Mouse (Mus musculus) CD4-positive, CD25-positive, alpha-beta regulatory T cell, adult 4 months (primary cell): ENCODE measurements around the gene Scube2. TPM values are rescaled to one million over a fixed set of nuclear protein-coding genes. Genes with fewer than 3 reads are reported as not detected.

Experiments
- ATAC-seq: one replicate; pipeline ENCODE4 v1.8.0; 2017
- polyA plus RNA-seq, 2 experiments: library from polyadenylated mRNA; unstranded; fragments of 100-300 nt; shearing (Covaris generic); gene quantifications; one replicate each; pipeline ENCODE4 v1.2.1; 2017

Gene Scube2
- not detected for polyA plus RNA-seq

DNA sequence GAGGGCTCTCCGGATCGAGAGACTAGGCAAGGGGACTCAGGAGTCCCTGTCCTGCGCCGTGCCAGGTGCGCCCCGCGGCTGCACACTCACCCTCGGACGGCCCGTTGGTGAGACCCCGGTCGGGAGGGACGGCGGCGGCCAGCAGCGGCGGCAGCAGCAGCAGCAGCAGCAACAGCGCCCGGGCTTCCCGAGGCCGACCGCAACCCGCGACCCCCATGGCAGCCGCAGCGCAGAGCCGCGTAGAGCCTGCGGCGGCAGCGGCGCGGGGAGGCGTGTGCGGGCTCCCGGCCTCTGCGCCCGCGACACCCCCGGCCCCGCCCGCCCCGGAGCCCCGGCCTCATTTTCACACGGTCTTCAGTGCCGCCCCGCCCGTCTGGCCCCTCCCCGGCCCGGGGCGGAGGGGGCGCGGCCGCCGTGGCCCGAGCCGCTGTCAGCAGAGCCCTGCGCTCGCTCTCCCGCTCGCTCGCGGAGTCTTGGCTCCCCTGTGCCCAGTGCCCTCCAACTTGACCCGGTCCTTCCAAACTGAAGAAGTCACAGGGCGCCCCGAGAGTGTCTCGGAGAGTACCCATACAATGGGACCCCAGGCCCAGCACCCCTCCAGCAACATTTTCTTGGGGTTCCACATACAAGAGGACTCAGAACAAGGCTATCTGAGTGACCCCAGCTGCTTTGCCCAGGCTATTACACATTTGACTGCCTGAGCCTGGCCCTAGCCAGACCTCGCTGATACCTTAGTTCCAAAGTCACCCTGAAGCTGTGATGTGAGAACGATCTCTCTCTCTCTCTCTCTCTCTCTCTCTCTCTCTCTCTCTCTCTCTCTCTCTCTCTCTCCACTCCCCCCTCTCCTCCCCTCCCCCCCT, at the start of gene Scube2:
Scube2 (minus strand) TSS at position 310 of the 860 bp plus-strand sequence.
- ATAC-seq: no peak

DNA sequence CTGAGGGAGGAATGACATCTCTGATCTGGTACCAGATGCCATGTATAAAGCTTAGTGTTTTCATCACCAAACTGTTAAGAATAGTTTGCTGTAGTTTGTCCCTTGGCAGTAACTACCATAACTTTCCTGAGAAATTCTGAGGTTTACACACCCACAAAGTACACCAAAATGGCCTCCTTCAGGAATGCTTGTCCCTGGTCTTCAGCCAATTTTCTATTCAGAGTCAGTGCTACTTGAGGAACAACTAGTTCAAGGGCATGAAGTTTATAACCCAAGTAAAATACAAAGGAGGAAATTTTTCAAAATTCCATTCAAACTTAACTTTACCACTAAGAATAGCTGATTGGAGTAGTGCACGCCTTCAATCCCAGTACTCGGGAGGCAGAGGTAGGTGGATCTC, 40.7 kb upstream of the Scube2 start:
- no peak for ATAC-seq

DNA sequence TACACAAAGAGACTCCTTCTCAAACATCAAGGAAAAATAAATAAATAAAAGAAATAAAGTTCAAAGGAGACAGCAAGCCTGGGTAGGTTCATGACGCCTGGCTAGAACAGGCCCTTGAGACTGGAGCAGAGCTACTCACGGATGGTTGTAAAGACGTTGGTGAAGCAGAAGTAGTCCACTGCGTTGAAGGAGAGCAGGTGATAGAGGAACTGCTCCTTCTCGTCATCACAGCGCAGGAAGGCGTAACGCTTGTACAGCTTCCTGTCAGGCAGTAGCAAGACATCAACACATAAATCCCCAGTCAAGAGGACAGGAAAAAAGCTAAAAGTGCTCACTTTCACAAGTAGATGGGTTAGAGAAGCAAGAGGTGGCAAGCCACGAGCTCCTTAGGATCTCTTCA, 35.4 kb upstream of the Scube2 start:
- no peak for ATAC-seq

DNA sequence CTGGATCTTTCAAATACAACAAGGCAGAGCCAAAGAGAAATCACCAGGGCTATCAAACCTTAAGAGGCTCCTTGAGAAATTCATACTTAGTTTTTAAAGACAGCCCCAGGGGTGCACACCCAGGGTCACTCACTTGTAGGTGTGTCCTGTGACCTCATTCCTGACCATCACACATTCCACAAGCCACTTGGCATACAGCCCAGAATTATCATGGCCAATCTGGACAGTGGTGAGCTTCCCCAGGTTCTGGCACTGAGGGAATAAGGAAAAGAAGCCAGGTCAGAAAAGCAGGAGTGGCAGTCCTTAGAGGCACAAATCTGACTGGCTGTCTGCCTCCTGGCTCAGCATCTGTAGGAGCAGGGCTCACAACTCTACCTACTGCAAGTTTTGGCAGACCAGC, 33.4 kb upstream of the Scube2 start:
- ATAC-seq: no peak

DNA sequence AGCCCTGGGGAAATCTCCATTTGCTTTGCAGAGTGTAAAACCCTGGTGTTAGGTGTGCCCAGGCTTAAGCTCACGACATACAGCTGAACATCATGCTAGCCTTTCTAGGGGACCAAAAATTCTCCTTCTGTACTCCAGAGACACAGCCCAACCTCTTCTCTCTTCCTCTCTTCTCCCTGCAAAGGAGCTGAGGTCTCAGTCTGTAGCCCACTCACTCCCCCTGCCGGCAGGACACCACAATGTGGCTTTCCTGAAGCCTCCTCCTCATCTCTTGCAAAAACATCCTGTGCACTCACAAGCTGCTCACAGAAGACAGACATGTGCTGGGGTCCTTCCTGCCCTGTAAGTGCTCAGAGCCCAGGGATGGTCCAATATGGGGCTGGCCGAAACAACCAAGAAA, 27.1 kb upstream of the Scube2 start:
- peak; percentile 51 for ATAC-seq

DNA sequence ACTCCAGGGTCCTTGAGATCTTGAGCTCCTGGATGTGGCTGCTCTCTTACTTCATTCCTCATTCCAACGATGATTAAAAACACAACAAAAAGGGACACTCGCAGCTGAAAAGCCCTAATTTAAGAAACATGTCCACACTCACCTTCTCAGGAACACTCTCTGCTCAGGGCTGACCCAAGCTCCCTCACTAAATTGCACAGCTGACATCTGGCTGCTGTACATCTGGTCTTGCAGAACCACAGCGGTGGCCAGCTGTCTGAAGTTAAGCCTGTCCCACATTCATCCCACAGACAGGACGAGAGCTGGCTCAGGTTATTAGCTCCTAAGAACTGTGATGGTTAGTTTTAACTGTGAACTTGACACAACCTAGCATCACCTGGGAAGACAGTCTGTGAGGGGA, 26.3 kb upstream of the Scube2 start:
- no peak for ATAC-seq

DNA sequence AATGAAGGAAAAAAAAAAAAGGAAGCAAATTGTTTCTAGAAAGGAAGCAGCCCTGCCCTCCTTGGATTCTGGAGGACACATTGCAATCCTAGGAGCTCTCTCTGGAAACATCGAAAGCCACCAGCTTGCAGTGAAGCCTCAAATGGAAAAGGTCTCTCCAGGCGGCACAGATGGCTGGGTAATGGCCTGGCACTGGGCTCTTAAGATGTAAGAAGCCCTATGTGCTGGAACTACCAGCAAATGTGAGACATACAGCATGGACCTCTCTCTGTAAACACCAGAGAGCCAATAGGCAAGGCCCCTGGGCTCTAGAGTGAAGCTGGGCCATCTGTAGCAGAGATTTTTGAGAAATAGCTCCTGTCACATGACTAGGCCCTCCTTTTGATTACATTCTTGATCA, 24.8 kb upstream of the Scube2 start:
- no peak for ATAC-seq

DNA sequence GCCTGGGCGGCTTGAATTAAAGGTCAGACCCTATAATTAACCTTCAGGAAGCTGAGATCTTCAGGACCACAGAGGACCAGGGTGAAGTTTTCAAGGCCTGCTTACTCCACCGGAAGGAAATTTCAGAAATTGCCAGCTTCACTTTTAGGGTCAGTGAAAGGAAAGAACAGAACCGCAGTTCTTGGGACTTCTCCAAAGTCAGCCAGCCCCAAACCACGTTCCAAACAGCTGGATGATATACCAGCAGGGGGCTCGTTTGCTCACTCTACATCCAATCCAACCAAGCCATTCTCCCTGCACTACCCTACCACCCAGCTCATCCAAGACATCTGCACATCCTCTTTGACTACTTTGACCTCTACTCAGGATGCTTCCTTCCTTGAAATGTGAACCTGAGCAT, 23.8 kb upstream of the Scube2 start:
- no peak for ATAC-seq

DNA sequence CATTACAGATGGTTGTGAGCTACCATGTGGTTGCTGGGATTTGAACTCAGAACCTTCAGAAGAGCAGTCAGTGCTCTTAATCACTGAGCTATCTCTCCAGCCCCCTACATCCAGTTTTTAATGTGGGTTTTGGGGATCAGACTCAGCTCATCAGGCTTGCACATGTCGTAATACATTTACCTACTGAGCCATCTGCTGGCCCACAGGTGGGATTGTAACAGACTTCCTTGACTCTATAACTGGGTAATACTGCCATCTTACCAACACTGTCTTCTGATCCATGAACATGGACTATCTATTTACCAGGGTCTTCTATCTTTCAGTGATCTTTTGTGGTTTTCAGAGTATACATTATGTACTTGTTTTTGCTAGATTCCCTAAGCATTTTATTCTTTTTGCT, 20.8 kb upstream of the Scube2 start:
- no peak for ATAC-seq

DNA sequence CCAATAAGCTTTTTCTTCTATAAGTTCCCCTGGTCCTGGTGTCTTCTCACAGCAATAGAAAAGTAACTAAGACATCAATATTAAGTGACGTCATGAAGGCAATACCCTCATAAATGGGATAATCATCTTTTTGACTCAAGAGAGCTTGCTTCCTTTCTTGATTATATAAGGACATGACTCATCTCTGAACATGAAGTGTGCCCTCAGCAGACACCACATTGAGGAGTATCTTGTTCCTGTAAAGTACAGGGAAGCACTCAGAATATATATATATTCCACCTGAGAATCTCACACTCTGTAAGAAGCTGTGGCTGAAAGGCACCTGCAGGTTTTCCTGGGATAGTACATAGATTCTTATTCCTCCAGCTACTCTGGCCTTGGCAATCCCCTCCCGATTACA, 17.1 kb upstream of the Scube2 start:
- no peak for ATAC-seq

DNA sequence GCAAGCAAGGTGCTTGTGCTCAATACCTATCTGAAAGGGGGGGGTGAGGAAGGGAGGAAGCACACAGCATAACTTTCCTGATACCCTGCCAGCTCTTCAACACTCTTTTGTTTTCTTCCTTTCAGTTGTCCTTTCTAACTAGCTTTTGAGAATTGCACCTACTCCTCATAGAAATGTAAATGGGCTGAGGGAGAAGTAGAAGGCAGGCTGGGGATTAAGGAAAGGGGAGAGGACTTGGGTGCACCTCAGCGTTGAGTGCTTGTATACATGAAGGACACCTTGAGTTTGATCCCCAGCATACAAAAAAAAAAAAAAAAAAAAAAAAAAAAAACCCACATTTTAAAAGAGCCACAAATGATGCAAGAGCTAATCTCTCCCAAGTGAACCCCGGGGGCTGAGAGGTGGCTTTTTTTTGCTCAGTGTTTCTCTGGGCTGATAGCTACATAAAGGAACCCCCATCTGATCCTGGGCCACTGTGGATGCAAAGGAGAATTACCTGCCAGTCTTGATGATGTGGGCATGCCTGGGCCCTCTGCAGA, 16.2 kb upstream of the Scube2 start:
- no peak for ATAC-seq

DNA sequence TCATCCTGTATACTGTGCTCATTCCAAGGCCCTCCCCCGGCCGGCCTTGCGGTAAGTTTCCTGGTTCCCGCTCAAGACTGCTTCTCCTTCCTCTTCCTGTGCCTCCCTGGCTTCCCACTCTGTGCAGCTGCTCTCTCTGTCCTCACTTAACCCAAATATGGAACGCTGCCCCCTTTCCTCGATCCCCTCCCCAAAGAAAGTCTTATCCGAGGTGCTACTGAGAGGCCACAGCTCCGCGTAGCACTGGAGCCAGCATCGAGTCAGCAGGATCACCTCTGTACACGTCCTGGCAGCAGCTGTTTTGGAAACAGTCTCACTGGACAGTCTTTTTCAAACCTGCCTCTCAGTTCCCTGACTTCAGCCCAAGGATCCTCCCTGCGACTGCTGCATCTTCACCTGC, 13.7 kb upstream of the Scube2 start:
- ATAC-seq: no peak

DNA sequence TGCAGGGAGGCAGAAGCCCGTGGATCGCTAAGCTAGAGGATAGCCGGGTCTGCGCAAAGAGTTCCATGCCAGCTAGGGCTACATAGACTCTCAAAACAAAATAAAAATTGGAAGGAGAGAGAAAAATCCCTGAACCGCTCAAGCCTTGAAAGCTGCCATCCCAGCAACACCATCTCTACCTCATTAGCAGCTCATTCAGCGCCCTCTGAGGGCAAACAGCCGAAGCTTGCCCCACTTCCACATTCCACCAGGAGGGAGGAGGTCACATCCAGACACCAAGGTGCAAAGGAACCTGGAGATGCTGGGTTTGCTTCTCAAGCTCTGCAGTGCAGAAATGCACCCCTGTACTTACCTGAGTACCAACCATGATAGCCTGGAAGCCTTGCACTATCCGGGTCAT, 10.6 kb upstream of the Scube2 start:
- ATAC-seq: no peak

DNA sequence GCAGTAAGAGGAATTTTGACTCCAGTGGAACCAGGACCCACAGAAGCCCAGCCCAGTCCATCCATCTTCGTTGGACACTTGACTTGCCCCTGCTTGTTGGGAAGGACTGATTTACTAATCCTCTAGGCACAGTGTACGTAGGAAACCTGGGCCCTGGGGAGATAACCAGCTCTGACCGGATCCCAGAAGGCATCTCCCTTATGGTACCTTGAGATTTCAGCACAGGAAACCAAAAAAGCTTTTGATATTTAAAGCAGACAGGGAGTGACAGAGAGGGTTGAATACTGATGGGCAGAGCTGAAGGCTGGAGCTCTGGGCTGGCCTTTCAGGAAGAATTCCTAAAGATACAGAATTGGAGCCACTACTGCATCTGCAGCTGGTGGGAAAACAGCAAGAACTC, 10.1 kb upstream of the Scube2 start:
- no peak for ATAC-seq

DNA sequence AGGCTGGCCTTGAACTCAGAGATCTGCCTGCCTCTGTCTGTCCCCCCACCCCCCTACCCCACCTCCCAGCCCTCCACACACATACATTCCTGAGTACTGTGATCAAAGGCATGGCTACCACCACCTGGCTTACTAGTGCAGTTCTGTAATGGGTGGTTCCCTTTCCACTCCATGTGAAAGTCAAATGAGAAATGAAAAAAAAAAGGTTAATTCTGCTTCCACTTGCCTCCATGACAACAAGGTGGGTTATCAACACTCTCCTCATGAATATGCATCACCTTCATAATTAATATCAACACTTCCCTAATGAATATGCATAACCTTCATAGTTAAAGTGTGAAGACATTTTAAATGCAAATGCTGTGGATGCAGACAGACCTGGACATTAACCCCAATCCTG, 9.6 kb upstream of the Scube2 start:
- no peak for ATAC-seq

DNA sequence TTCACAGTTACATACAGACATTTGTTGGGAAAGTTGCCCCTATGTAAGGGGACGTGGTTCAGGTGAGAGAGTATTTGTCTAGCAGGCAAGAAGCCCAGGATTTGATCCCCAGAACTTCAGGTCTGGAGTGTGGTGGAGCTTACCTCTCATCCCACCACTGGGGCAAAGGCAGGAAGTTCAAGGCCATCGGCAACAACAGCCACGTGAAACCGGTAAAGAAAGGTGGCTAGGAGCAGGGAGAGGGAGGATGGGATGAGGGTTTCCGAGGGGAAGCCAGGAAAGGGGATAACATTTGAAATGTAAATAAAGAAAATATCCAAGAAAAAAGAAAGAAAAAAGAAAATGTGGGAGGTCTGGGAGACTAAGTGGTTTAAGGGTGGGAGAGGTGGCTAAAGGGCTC, 7.7 kb upstream of the Scube2 start:
- ATAC-seq: no peak

DNA sequence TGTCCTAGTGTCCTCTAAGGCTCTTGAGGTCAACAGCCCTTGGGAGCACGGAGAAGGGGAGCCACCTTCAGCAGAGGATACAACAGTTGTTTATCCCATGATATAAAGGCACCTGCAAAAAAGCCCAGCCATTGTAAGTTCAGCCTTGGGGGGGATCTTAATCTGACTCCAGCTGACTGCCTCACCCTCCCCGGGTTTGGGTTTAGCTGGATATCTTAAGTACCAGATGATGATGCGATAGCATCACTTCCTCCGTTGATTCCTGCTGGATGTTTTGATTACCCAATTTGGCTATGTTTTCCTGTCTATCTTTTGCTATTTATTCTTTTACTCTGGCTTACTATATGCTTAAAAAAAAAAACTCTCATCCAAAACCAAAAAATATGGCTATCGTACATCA, 5.8 kb upstream of the Scube2 start:
- ATAC-seq: no peak

DNA sequence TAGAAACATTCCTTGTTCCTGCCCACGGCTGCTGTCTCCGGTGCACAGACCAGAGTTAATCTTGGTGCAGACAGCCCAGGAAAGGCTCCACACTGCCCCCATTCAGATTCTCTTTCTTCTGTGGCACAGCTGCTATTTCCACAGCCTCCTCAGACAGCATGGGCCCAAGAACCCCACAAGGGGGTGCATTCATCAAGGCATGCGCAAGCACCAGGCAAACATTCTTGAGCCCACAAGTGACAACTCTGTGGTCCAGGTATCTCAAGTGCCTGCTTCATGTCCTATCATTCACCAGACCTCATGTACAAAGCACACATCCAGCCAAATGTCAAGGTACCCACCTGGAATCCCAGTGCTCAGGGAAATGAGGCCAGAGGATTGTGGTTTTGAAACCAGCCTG, 3.0 kb upstream of the Scube2 start:
- ATAC-seq: no peak

DNA sequence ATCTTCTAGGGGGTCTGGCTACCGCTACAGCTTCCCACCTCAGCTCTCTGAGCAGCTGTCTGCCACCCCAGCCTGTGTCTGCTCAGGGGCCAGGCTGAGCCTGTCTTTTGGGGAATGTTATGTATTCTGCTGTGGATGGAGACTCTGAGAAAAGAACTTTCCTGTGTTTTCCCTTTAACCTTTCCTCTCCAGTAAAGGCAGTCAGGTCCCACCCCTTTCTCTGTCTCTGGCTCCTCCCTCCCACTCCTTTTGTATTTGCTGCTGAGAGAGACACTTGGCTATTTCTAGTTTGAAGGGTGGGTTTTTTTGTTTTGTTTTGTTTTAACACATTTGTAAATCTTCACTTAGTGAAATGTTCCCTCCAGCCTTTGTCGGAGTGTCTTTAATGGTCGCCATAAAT, 1.2 kb upstream of the Scube2 start:
- ATAC-seq: no peak

DNA sequence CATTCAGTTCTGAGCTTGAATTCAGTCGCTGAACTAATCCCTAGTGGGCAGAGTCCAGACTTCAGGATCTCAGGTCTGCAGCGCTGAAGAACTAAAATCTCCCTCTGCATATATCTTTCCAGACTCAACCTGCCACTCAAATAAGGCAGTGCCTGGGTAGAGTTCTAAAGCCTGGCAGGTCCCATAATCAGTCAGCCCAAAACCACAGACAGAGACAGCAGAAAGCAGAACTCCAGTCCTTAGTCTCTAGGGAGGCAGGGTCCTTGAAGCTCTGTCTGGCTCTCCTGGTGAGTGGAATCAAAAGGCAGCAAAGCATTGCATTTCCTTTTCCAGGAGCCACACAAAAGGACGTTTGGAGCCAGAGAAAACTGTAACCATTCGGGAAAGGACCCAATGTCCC, 1.9 kb downstream of the Scube2 start:
- no peak for ATAC-seq

DNA sequence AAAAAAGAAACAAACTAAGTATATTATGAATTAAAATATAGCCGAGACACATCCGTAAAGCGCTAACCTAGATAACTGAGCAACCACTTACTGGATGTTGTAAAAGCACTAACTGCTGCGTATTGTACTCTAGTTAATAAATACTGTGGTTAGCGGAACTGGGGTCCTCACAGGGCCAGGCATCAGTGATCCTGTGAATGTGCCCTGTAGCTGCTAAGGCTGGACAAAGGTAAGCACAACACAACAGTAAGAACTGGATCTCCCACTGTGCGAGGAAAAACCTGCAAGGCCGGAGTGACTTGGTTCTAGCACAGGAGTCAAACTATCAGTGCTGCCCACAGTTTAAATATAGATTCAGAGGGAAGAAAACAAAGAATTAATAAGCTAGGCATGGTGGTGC, 5.3 kb downstream of the Scube2 start:
- no peak for ATAC-seq

DNA sequence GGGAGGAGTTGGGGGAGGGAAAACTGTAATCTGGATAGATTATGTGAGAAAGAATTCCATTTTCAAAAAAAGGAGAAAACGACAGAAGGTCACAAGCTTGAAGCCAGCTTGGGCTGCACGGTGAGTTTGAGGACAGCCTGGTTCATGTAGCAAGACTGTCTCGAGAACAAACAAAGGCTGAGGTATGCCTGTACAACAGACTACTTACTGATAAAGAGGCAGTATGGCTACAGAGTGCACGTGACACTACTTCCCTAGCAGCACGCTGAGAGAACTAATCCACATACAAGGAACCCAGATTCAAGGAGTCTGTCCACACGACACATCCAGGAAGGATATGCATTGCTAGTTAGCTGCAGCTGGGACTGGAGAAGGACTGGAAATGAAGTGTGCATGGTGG, 6.1 kb downstream of the Scube2 start:
- no peak for ATAC-seq

DNA sequence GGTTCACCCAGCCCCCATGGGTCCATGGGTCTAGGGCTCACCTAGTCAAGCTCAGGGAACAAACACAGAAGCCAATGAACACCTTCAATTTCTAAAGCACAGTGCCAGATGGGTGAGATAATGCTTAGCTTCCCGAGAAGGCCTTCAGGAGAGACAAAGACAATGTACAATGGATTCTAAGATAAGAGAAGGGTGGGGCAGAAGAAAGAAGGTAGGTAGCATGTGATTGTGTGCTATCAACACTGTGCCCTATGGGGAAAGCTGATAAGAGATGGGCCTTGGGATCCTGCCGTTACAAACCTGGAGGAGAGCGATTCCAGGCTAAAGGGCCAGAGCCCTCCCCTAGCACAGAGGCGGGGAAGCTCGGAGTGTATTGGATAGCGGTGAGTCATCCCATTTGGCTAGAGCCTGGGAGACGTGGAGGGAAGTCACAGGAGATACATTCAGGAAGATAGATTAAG, 12.7 kb downstream of the Scube2 start:
- no peak for ATAC-seq

DNA sequence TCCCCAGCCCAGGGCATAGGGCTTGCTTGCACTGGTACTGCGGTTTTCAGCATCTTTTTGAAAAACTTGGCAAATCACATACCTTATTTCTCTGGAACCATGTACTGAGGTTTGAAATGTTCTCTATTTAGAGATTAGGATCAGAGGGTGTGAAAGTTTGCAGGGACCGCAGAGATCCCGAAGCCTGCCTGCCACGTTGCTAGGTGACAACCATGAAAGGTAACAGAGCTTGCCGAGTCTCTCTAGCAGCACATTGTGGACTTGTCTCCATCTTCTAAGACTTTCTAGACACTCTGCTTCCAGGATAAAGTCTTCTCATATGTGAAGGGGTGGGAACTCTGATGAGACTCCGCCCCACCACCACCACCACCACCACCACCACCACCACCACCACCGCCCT, 13.5 kb downstream of the Scube2 start:
- no peak for ATAC-seq

DNA sequence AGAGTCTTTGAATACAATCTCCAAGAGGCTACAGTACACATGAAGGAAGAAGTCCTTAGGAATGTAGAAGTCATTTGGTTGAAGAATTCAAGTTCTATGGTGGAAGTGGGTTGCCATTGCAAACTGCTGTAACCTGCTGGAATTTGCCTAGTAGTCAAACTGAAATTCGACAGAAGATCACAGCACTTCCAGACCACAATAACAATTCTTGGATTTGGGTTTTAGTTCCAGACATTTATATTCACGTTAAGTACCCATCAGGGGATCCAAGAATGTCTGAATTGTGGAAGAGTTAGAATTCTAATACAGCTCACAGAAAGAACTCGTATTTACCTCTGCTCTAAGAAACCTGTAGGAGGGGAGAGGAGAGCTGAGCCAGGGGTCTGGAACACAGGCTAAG, 14.9 kb downstream of the Scube2 start:
- no peak for ATAC-seq
